Mouse (Mus musculus) forebrain, embryonic 14.5 days (tissue): ENCODE measurements around the gene Zfyve9. TPM values are rescaled to one million over a fixed set of nuclear protein-coding genes. Genes with fewer than 3 reads are reported as not detected.
A peak's percentile ranks its signal among the peaks of the same experiment; 100 is the strongest.

Experiments
- ATAC-seq: fragments of 200-750 bp; cut with Nextera tagmentation; 2 replicates; pipeline ENCODE4 v1.8.0; 2017; ENCODE audit warnings: mild to moderate bottlenecking, moderate library complexity
- DNase-seq: peaks from one replicate; pipeline ENCODE4 v3.0.0-alpha.2; 2015; ENCODE audit warnings: low spot score
- H3K27ac ChIP-seq: fragments of 300-500 bp; sonication (generic); 2 replicates; pipeline ENCODE4 v1.5.1; 2014; ENCODE audit warnings: low read depth, mild to moderate bottlenecking, control low read depth, low read length, moderate library complexity
- H3K27me3 ChIP-seq: fragments of 300-500 bp; sonication (generic); replicated peaks from 2 replicates; pipeline ENCODE4 v1.6.1; 2014; ENCODE audit warnings: low read length, control low read depth, mixed read lengths; ENCODE audit not compliant: control insufficient read depth, insufficient read depth
- H3K36me3 ChIP-seq: fragments of 300-500 bp; sonication (generic); 2 replicates; pipeline ENCODE4 v1.6.1; 2014; ENCODE audit warnings: low read length, control low read depth; ENCODE audit not compliant: control insufficient read depth, insufficient read depth
- H3K4me1 ChIP-seq: fragments of 300-500 bp; sonication (generic); 2 replicates; pipeline ENCODE4 v1.6.1; 2014; ENCODE audit warnings: antibody characterized with exemption, low read length, control low read depth; ENCODE audit not compliant: control insufficient read depth, insufficient read depth
- H3K4me2 ChIP-seq: fragments of 300-500 bp; sonication (generic); 2 replicates; pipeline ENCODE4 v1.6.1; 2014; ENCODE audit warnings: mild to moderate bottlenecking, control low read depth, low read length
- H3K4me3 ChIP-seq: fragments of 300-500 bp; sonication (generic); 2 replicates; pipeline ENCODE4 v1.5.1; 2014; ENCODE audit warnings: low read depth, low read length, control low read depth
- H3K9ac ChIP-seq: fragments of 300-500 bp; sonication (generic); 2 replicates; pipeline ENCODE4 v1.6.1; 2014; ENCODE audit warnings: mild to moderate bottlenecking, low read length, control low read depth, moderate library complexity
- H3K9me3 ChIP-seq: fragments of 300-500 bp; sonication (generic); replicated peaks from 2 replicates; pipeline ENCODE4 v1.6.1; 2016; ENCODE audit warnings: low read length, control low read depth, mixed read lengths; ENCODE audit not compliant: control insufficient read depth
- WGBS: fragments of 180-500 bp; shearing (Covaris S2); extraction: QIAGEN DNeasy Blood & Tissue Kit; methylation state at CpG from one replicate; pipeline ENCODE4 v1.1.7; 2014; 5-methylcytosine and 5-hydroxymethylcytosine counted together
- polyA plus RNA-seq: library from polyadenylated mRNA; unstranded; fragments of >200 nt; fragmentation: Nextera tagmentation; extraction: Ambion mirVana; gene quantifications from 2 replicates; pipeline ENCODE4 v1.2.1, GENCODE M21; 2014

Gene Zfyve9
- polyA plus RNA-seq, 1 experiment from 2014 or later, result 4.9 TPM

- WGBS, result 94% methylated on average over 9 of the region's 9 CpGs
- Histone ChIP-seq H3K4me1 (no peaks in the 10 kb centered on the region), H3K4me2 (no peak overlapping the region), H3K9ac (no peak overlapping the region), H3K9me3 (no peaks in the 10 kb centered on the region), H3K27me3 (no peaks in the 10 kb centered on the region), H3K27ac (no peak overlapping the region), H3K36me3 (peaks cover 96% of the 10 kb centered on the region), H3K4me3 (no peak overlapping the region)
- DNase-seq (no peak), ATAC-seq (no peak)
Observed at GRCm38 (mm10) chr4:108630096-108630495, 150.5 kb downstream of the Zfyve9 start.

GRCm38 (mm10) chr4:108629363-108629880, 151.2 kb downstream of the Zfyve9 start:
- no peak overlapping the region for H3K27ac ChIP-seq
- DNase-seq (no peak), ATAC-seq (no peak)
- H3K9me3 ChIP-seq, result no peaks in the 10 kb centered on the region
- 87% methylated on average over 7 of the region's 7 CpGs for WGBS
- H3K4me3 ChIP-seq, result no peak overlapping the region
- H3K27me3 ChIP-seq, result no peaks in the 10 kb centered on the region
- H3K4me1 ChIP-seq, result no peaks in the 10 kb centered on the region
- H3K36me3 ChIP-seq, result peaks cover 98% of the 10 kb centered on the region
- no peak overlapping the region for H3K4me2 ChIP-seq
- no peak overlapping the region for H3K9ac ChIP-seq

- H3K36me3 ChIP-seq, result peaks cover 80% of the 10 kb centered on the region
- no peak for ATAC-seq
- no peaks in the 10 kb centered on the region for H3K27me3 ChIP-seq
- WGBS, result 90% methylated on average over 5 of the region's 5 CpGs
- H3K9ac ChIP-seq, result no peak overlapping the region
- H3K4me1 ChIP-seq, result no peaks in the 10 kb centered on the region
- DNase-seq, result no peak
- H3K4me2 ChIP-seq, result no peak overlapping the region
- H3K9me3 ChIP-seq, result no peaks in the 10 kb centered on the region
- H3K27ac ChIP-seq, result no peak overlapping the region
- H3K4me3 ChIP-seq, result no peak overlapping the region
Observed at GRCm38 (mm10) chr4:108627066-108627465, 153.5 kb downstream of the Zfyve9 start.

- Histone ChIP-seq H3K9me3 (no peaks in the 10 kb centered on the region), H3K27me3 (no peaks in the 10 kb centered on the region), H3K4me1 (peaks cover 9% of the 10 kb centered on the region; the same call in 1 of the 2 replicates), H3K4me3 (no peak overlapping the region), H3K27ac (no peak overlapping the region), H3K4me2 (no peak overlapping the region), H3K9ac (no peak overlapping the region), H3K36me3 (peaks cover 25% of the 10 kb centered on the region)
- ATAC-seq (no peak), DNase-seq (no peak)
- WGBS, result 97% methylated on average over 6 of the region's 6 CpGs
Observed at GRCm38 (mm10) chr4:108621504-108621903, 159.1 kb downstream of the Zfyve9 start.

GRCm38 (mm10) chr4:108620536-108620935, 160.1 kb downstream of the Zfyve9 start:
- ATAC-seq (peak; percentile 10; the same call in 1 of the 2 replicates), DNase-seq (no peak)
- Histone ChIP-seq H3K4me1 (peaks cover 9% of the 10 kb centered on the region; the same call in 1 of the 2 replicates), H3K27ac (peak overlapping the region; percentile 90; the same call in 1 of the 2 replicates), H3K27me3 (no peaks in the 10 kb centered on the region), H3K36me3 (peaks cover 15% of the 10 kb centered on the region), H3K9ac (peak overlapping the region; percentile 94), H3K4me2 (peak overlapping the region; percentile 87), H3K9me3 (no peaks in the 10 kb centered on the region), H3K4me3 (peak overlapping the region; percentile 74)
- WGBS, result 15% methylated on average over 8 of the region's 8 CpGs

GRCm38 (mm10) chr4:108619587-108620341, 160.8 kb downstream of the Zfyve9 start, which contains the start of gene Cc2d1b:
TSS of gene Cc2d1b (plus strand) at chr4:108619940.
- Histone ChIP-seq H3K36me3 (peaks cover 8% of the 10 kb centered on the region), H3K4me3 (peak within 1 kb of the TSS; percentile 74), H3K4me1 (peaks cover 9% of the 10 kb centered on the region; the same call in 1 of the 2 replicates), H3K9ac (peak within 1 kb of the TSS; percentile 94), H3K4me2 (peak within 1 kb of the TSS; percentile 87), H3K27me3 (no peaks in the 10 kb centered on the region), H3K9me3 (no peaks in the 10 kb centered on the region), H3K27ac (peak within 1 kb of the TSS; percentile 90)
- WGBS, result under 1% methylated on average over 79 of the region's 86 CpGs
- peak; percentile 96 for ATAC-seq
- DNase-seq, result peak; percentile 95

- peak overlapping the region; percentile 87 for H3K4me2 ChIP-seq
- no peaks in the 10 kb centered on the region for H3K27me3 ChIP-seq
- peak overlapping the region; percentile 74 for H3K4me3 ChIP-seq
- H3K4me1 ChIP-seq, result peaks cover 9% of the 10 kb centered on the region; the same call in 1 of the 2 replicates
- DNase-seq (peak; percentile 58), ATAC-seq (peak; percentile 32)
- H3K36me3 ChIP-seq, result peaks cover 3% of the 10 kb centered on the region; the same call in 1 of the 2 replicates
- 1% methylated on average over 10 of the region's 10 CpGs for WGBS
- H3K9ac ChIP-seq, result peak overlapping the region; percentile 94
- H3K27ac ChIP-seq, result peak overlapping the region; percentile 82
- H3K9me3 ChIP-seq, result no peaks in the 10 kb centered on the region
Observed at GRCm38 (mm10) chr4:108619165-108619564, 161.4 kb downstream of the Zfyve9 start.

- Histone ChIP-seq H3K27ac (no peak overlapping the region), H3K9ac (peak overlapping the region; percentile 94; the same call in 1 of the 2 replicates), H3K9me3 (no peaks in the 10 kb centered on the region), H3K27me3 (no peaks in the 10 kb centered on the region), H3K36me3 (0 out of 2 replicates have a peak, but pooled peaks cover 3% of the 10 kb centered on the region), H3K4me3 (peak overlapping the region; percentile 74; the same call in 1 of the 2 replicates), H3K4me1 (peaks cover 9% of the 10 kb centered on the region; the same call in 1 of the 2 replicates), H3K4me2 (peak overlapping the region; percentile 87)
- 69% methylated on average over 4 of the region's 4 CpGs for WGBS
- ATAC-seq (no peak), DNase-seq (no peak)
Observed at GRCm38 (mm10) chr4:108618586-108618985, 162.0 kb downstream of the Zfyve9 start.

GRCm38 (mm10) chr4:108610935-108611334, 169.7 kb downstream of the Zfyve9 start:
- Histone ChIP-seq H3K9ac (no peak overlapping the region), H3K27me3 (no peaks in the 10 kb centered on the region), H3K36me3 (0 out of 2 replicates have a peak, but pooled peaks cover 10% of the 10 kb centered on the region), H3K4me1 (no peaks in the 10 kb centered on the region), H3K4me2 (no peak overlapping the region), H3K4me3 (no peak overlapping the region), H3K27ac (no peak overlapping the region), H3K9me3 (no peaks in the 10 kb centered on the region)
- no peak for DNase-seq
- 91% methylated on average over 5 of the region's 5 CpGs for WGBS
- ATAC-seq, result no peak
